Mouse (Mus musculus) brown adipose tissue, adult 24 weeks (tissue): ENCODE measurements at regions not wholly inside any gene's neighbourhood (a gene's known extent, or its start where the extent isn't known, plus 50 kb on each side); places are given as distances from the start of the nearest gene placed in this dataset.
A peak's percentile ranks its signal among the peaks of the same experiment; 100 is the strongest.

Source experiments
- H3K27ac ChIP-seq: fragments of 200-500 bp; replicated peaks from 2 replicates; pipeline ENCODE4 v1.5.1; 2012; ENCODE audit warnings: low read depth, mild to moderate bottlenecking, low read length
- H3K4me1 ChIP-seq: fragments of 200-500 bp; 2 replicates; pipeline ENCODE4 v1.6.1; 2012; ENCODE audit warnings: low read length, mixed read lengths; ENCODE audit not compliant: control insufficient read depth, insufficient read depth, insufficient read length
- H3K4me3 ChIP-seq: fragments of 200-500 bp; 2 replicates; pipeline ENCODE4 v1.5.1; 2012; ENCODE audit warnings: low read depth, mild to moderate bottlenecking, low read length, moderate library complexity; ENCODE audit not compliant: insufficient read depth

- Histone ChIP-seq H3K4me1 (no peaks in the 10 kb centered on the region; the same call in 1 of the 2 replicates), H3K4me3 (no peak overlapping the region), H3K27ac (no peak overlapping the region)
Measured at GRCm38 (mm10) chr16:31576422-31576821, 86.8 kb upstream of the Dlg1 start.

- Histone ChIP-seq H3K4me3 (no peak overlapping the region), H3K27ac (no peak overlapping the region), H3K4me1 (no peaks in the 10 kb centered on the region; the same call in 1 of the 2 replicates)
Measured at GRCm38 (mm10) chr16:31577347-31577746, 85.9 kb upstream of the Dlg1 start.

- Histone ChIP-seq H3K27ac (no peak overlapping the region), H3K4me3 (no peak overlapping the region), H3K4me1 (no peaks in the 10 kb centered on the region; the same call in 1 of the 2 replicates)
Measured at GRCm38 (mm10) chr16:31579318-31579717, 83.9 kb upstream of the Dlg1 start.

GRCm38 (mm10) chr16:31580779-31581178 is 82.5 kb upstream of the Dlg1 start:
- Histone ChIP-seq H3K4me3 (no peak overlapping the region), H3K27ac (no peak overlapping the region), H3K4me1 (no peaks in the 10 kb centered on the region; the same call in 1 of the 2 replicates)

- Histone ChIP-seq H3K4me1 (no peaks in the 10 kb centered on the region), H3K4me3 (no peak overlapping the region)
Measured at GRCm38 (mm10) chr16:31582885-31583284, 80.4 kb upstream of the Dlg1 start.

GRCm38 (mm10) chr16:31583627-31584026 is 79.6 kb upstream of the Dlg1 start:
- no peak overlapping the region for H3K27ac ChIP-seq
- H3K4me1 ChIP-seq: no peaks in the 10 kb centered on the region
- H3K4me3 ChIP-seq: no peak overlapping the region

More at GRCm38 (mm10) chr16:31582885-31583284, 80.4 kb upstream of the Dlg1 start:
- no peak overlapping the region for H3K27ac ChIP-seq

GRCm38 (mm10) chr16:31584216-31584823 is 78.9 kb upstream of the Dlg1 start:
- no peak overlapping the region for H3K27ac ChIP-seq
- H3K4me3 ChIP-seq: no peak overlapping the region
- no peaks in the 10 kb centered on the region for H3K4me1 ChIP-seq

- Histone ChIP-seq H3K27ac (no peak overlapping the region), H3K4me1 (no peaks in the 10 kb centered on the region), H3K4me3 (no peak overlapping the region)
Measured at GRCm38 (mm10) chr16:31587036-31587435, 76.2 kb upstream of the Dlg1 start.

GRCm38 (mm10) chr16:31589576-31589975 is 73.7 kb upstream of the Dlg1 start:
- H3K4me1 ChIP-seq: peaks cover 5% of the 10 kb centered on the region; the same call in 1 of the 2 replicates
- no peak overlapping the region for H3K4me3 ChIP-seq
- H3K27ac ChIP-seq: no peak overlapping the region

GRCm38 (mm10) chr16:31591565-31591964 is 71.7 kb upstream of the Dlg1 start:
- H3K27ac ChIP-seq: no peak overlapping the region
- H3K4me3 ChIP-seq: no peak overlapping the region
- H3K4me1 ChIP-seq: peaks cover 5% of the 10 kb centered on the region; the same call in 1 of the 2 replicates

- Histone ChIP-seq H3K27ac (no peak overlapping the region), H3K4me1 (peaks cover 5% of the 10 kb centered on the region; the same call in 1 of the 2 replicates), H3K4me3 (no peak overlapping the region)
Measured at GRCm38 (mm10) chr16:31592014-31592871, 71.0 kb upstream of the Dlg1 start.

GRCm38 (mm10) chr16:31592973-31593683 is 70.1 kb upstream of the Dlg1 start:
- Histone ChIP-seq H3K4me1 (peaks cover 5% of the 10 kb centered on the region; the same call in 1 of the 2 replicates), H3K27ac (peak overlapping the region; percentile 59), H3K4me3 (no peak overlapping the region)

GRCm38 (mm10) chr16:31597965-31598364 is 65.3 kb upstream of the Dlg1 start:
- H3K4me3 ChIP-seq: no peak overlapping the region
- peaks cover 3% of the 10 kb centered on the region; the same call in 1 of the 2 replicates for H3K4me1 ChIP-seq
- no peak overlapping the region for H3K27ac ChIP-seq

GRCm38 (mm10) chr16:31598409-31598988 is 64.7 kb upstream of the Dlg1 start:
- H3K4me1 ChIP-seq: no peaks in the 10 kb centered on the region
- H3K4me3 ChIP-seq: no peak overlapping the region
- H3K27ac ChIP-seq: no peak overlapping the region

- no peak overlapping the region for H3K27ac ChIP-seq
- no peak overlapping the region for H3K4me3 ChIP-seq
- H3K4me1 ChIP-seq: no peaks in the 10 kb centered on the region
Measured at GRCm38 (mm10) chr16:31598989-31599421, 64.2 kb upstream of the Dlg1 start.
